Comparison of ENCODE assay signal across 9 mouse cellular contexts in genomic region chr14:7900481-7901049, GRCm38 (mm10). TPM values are rescaled to one million over a fixed set of nuclear protein-coding genes. Genes with fewer than 3 reads are reported as not detected.
DNase-seq lines count a peak whose midpoint lies in the region; ATAC-seq lines count a peak whose summit lies in the region.
"Had no signal": no experiment of that assay in that cellular context is flagged by ENCODE, and none has a peak within 500 bp of the region (broad histone marks: within the 10 kb centered on the region; RNA-seq: fewer than 3 reads in every experiment).

No protein-coding gene starts in this region.

- H3K9me3 ChIP-seq in hindbrain, embryonic 16.5 days (ENCODE audit: control insufficient read depth, low read length): no peaks in the 10 kb centered on the region

- H3K9ac ChIP-seq in hindbrain, embryonic 16.5 days (ENCODE audit: low read depth, low read length): no peak overlapping the region

- peak overlapping the region; percentile 51; the same call in 1 of the 2 replicates for H3K27ac ChIP-seq in hindbrain, embryonic 16.5 days (ENCODE audit: low read depth, low read length)

- H3K4me3 ChIP-seq in hindbrain, embryonic 16.5 days (ENCODE audit: low read length): no peak overlapping the region

- peaks cover 6% of the 10 kb centered on the region for H3K4me1 ChIP-seq in hindbrain, embryonic 16.5 days (ENCODE audit: control insufficient read depth, insufficient read depth, low read depth, low read length)

- DNase-seq in kidney, adult 11 months: peak; percentile 42
- no peak for DNase-seq in kidney, adult 8-10 months
- DNase-seq in gastrocnemius, postnatal 10 days: peak; percentile 34
- peak; percentile 67 to 76 for DNase-seq in left cerebral cortex, adult 9 months (ENCODE audit: low spot score in 2 of 2)
- peak; percentile 19 for DNase-seq in ovary, postnatal 10 days (ENCODE audit: low spot score)
- no peak for DNase-seq in thymus, postnatal 36 days

- WGBS in hindbrain, embryonic 16.5 days: 48% methylated on average over 11 of the region's 11 CpGs

- H3K4me2 ChIP-seq in hindbrain, embryonic 16.5 days (ENCODE audit: low read length): no peak overlapping the region

- ATAC-seq in hindbrain, embryonic 16.5 days: peak; percentile 35; the same call in 1 of the 2 replicates
- no peak for ATAC-seq in CD4-positive, CD25-positive, alpha-beta regulatory T cell, adult 4 months

- peaks cover 29% of the 10 kb centered on the region for H3K36me3 ChIP-seq in hindbrain, embryonic 16.5 days (ENCODE audit: control insufficient read depth, insufficient read depth, low read length)

- H3K27me3 ChIP-seq in hindbrain, embryonic 16.5 days (replicated peaks; ENCODE audit: control insufficient read depth, insufficient read depth, low read length): no peaks in the 10 kb centered on the region

RNA-seq across cellular contexts. Expression of gene Gm45521, which starts 56.5 kb away (rescaled TPM):
- total RNA-seq in gastrocnemius, postnatal 10 days (2021): not detected
- polyA plus RNA-seq in hindbrain, embryonic 16.5 days (2015; fragmentation: Nextera tagmentation; extraction: Ambion mirVana): 0.40 TPM in 1 of 2 replicates, not detected in the other
- not detected for polyA plus RNA-seq in CD4-positive, CD25-positive, alpha-beta regulatory T cell, adult 4 months (2017; shearing (Covaris generic))
- polyA plus RNA-seq: liver, embryonic 16.5 days had no signal

Comparison
In these comparisons a context has a peak if more than half of its experiments do, and no peak if none do; other contexts are left out.
1. DNase-seq: peak in kidney, adult 11 months (single experiment), gastrocnemius, postnatal 10 days (single experiment), left cerebral cortex, adult 9 months (2 of 2) and ovary, postnatal 10 days (single experiment); none in kidney, adult 8-10 months (0 of 2) and thymus, postnatal 36 days (0 of 2).